Mouse (Mus musculus): ENCODE measurements around the gene Arsj.

The Arsj gene

DNA sequence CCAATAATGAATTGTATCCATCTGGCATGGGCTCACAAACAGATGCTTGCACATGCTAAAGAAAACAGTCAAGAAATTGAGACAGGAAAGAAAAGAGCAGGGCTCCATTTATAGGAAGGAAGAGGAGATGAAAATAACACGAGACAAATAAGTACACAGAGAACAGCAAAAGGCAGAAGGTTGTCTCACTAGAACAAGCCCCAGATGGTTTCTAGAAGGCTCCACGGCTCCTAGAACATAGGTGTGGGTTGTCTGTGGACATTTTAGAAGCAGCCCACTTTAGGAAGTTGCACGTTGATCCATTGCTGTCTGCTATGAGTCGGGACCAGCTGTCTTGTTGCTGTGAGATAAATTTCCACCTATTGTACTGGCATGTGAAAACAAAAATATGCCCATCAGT is 37.2 kb downstream of the Arsj start:
- no peak for DNase-seq (ENCODE audit: low read depth, low spot score)

DNA sequence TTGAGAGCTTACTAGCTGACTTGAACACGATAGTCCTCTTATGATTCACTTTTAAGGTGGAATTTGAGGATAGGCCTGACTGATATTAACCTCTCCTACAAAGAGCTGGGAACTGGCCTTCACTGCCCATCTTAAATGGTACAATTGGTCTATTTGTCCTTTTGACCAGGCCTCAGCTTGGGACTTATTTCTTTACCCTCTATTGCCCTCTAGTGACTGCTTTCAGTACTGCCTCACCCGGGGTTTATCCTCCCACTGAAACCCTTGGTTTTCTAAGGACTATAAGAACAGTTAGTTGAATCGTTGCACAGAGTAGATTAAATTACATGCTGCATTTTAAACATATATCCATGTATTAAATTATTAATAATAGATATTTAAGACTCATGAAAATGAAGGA is 39.4 kb downstream of the Arsj start:
- peak; percentile 94 for DNase-seq (ENCODE audit: low read depth, low spot score)

GRCm38 (mm10) chr3:126404199-126404598 is 40.7 kb downstream of the Arsj start:
- DNase-seq (ENCODE audit: low read depth, low spot score) = no peak

DNA sequence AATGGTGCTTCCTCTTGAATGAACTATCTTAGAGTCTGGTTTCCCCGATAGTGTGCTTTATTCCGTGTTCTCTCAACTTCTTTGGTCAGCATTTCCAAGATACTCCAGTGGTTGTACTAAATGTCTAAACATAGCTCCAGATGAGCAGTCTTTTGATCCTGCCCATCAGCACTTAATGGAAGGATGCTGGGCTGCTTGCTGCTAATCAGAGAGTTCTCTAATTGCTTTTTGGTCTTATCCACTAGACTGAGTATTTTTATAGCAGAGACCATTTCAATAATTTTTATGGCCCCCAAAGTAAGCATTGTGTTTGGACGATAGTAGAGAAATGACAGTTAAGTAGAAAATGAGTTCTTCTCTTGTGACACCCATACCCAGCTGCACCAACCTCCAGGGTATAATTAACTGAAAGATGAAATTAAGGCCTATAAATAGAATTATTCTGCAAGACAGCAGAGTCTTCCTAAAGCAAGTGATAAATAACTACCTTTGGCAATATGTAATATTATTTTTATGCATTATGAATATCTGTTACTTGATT is 67.1 kb downstream of the Arsj start:
- DNase-seq (ENCODE audit: low read depth, low spot score) = no peak

- peak; percentile 46 for DNase-seq (ENCODE audit: low read depth, low spot score)
These were observed 75.8 kb downstream of the Arsj start for GRCm38 (mm10) chr3:126439331-126439730.

GRCm38 (mm10) chr3:126449058-126449457 is 85.6 kb downstream of the Arsj start:
- DNase-seq (ENCODE audit: low read depth, low spot score) = no peak

- no peak for DNase-seq (ENCODE audit: low read depth, low spot score)
These were observed 86.0 kb downstream of the Arsj start for GRCm38 (mm10) chr3:126449515-126449914.

GRCm38 (mm10) chr3:126455787-126456482 is 92.5 kb downstream of the Arsj start:
- DNase-seq (ENCODE audit: low read depth, low spot score) = no peak

DNA sequence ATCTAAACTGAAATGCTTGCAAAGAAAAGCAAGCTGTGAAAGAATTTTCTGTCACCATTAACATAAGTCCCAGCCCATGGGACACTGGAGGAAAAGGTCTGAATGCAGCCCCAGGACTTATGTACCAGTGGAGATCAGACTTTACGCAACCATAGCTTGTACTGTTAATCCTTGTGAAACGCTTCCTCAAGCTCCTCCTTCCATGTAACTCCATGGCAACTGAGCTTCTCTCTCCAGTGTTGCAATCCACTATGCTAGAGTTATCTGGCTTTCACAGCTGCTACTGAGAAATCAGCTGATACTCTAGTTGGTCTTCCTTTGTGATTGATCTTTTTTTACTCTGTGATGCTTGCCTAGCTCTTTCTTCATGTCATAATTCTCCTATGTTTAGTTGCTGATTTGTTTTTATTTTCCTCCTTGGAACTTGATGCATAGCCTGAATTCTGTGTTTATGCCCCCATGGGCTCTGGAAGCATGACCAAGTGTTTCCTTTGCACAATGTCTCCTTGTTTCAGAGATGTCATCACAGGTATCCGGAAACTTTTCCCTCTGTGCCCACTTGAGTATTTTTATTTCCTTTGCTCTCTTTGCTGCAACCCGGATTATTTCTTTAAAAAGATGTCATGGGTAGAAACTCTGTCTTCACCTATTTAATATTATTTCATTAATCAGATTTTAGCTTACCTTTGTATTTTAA is 99.8 kb downstream of the Arsj start:
- DNase-seq (ENCODE audit: low read depth, low spot score) = peak; percentile 55

GRCm38 (mm10) chr3:126464262-126464661 is 100.8 kb downstream of the Arsj start:
- DNase-seq (ENCODE audit: low read depth, low spot score) = no peak

All from 3T3-L1 (cell line).